Comparison of ENCODE assay signal across 18 mouse cellular contexts in genomic region chr17:94326179-94326578, GRCm38 (mm10).
"Had no signal": no experiment of that assay in that cellular context is flagged by ENCODE, and none has a peak within 500 bp of the region (broad histone marks: within the 10 kb centered on the region; RNA-seq: fewer than 3 reads in every experiment).

No protein-coding gene starts in this region.

- H3K9me3 ChIP-seq: limb, embryonic 15.5 days; midbrain, embryonic 12.5 days; neural tube, embryonic 13.5 days had no signal

- H3K9ac ChIP-seq: limb, embryonic 15.5 days; liver, embryonic 14.5 days; liver, postnatal 0 days; lung, embryonic 14.5 days; midbrain, embryonic 12.5 days; neural tube, embryonic 13.5 days had no signal

- H3K4me1 ChIP-seq: limb, embryonic 15.5 days; midbrain, embryonic 12.5 days; neural tube, embryonic 13.5 days had no signal

- H3K27me3 ChIP-seq: limb, embryonic 15.5 days; midbrain, embryonic 12.5 days; neural tube, embryonic 13.5 days had no signal

- H3K4me3 ChIP-seq: layer of hippocampus, adult 2 months; limb, embryonic 15.5 days; midbrain, embryonic 12.5 days; myocyte; neural tube, embryonic 13.5 days had no signal

- ATAC-seq: liver, postnatal 0 days; lung, postnatal 0 days; midbrain, embryonic 16.5 days had no signal

- DNase-seq: kidney, adult 9 months; kidney, postnatal 25 days; layer of hippocampus, adult 9-11 months; liver, postnatal 0 days; lung, embryonic 14.5 days; thymus, adult 18-20 months; thymus, postnatal 36 days had no signal

- H3K36me3 ChIP-seq: limb, embryonic 15.5 days; midbrain, embryonic 12.5 days; neural tube, embryonic 13.5 days had no signal

- H3K27ac ChIP-seq: kidney, postnatal 0 days; layer of hippocampus, adult 2 months; limb, embryonic 15.5 days; liver, embryonic 14.5 days; macrophage; midbrain, embryonic 12.5 days; neural tube, embryonic 13.5 days had no signal

- H3K4me2 ChIP-seq: limb, embryonic 15.5 days; liver, embryonic 11.5 days; lung, embryonic 14.5 days; midbrain, embryonic 12.5 days; neural tube, embryonic 13.5 days had no signal
